13 mouse cellular contexts compared by ENCODE assay signal in the genomic region with DNA sequence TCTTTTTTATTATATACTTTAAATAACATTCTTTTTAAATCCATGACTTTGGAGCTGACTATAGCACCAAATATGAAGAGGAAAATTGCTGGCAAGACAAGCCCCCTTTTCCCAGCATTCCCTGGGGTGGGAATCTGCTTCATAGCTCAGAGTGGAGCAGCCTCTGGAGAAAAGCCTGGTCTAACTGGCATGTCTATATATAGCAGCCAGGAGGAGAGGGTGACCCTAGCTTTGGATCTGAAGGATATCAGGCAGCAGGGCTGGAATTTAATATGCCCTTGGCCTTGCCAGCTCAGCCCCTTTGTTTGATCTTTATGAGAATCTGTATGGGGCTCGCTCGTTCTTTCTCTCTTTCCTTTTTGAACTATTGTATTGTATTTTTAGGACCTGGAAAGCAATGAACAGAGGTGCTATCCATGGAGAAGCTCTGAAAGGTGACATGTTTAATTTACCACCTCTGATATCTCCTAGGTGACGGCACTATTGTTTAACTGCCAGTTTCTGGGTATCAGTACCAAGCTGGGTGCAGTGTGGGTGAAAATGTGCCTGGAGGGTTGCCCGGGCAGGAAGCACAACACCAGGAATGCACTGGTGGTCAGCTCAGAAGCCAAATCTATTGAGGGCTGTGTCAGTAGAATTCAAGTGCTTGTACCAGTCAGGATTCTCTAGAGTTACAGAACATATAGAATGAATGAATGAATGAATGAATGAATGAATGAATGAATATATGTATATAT. TPM values are rescaled to one million over a fixed set of nuclear protein-coding genes. Genes with fewer than 3 reads are reported as not detected.
A peak's percentile ranks its signal among the peaks of the same experiment; 100 is the strongest.
DNase-seq lines count a peak whose midpoint lies in the region; ATAC-seq and TF ChIP-seq lines count a peak whose summit lies in the region.
"Had no signal": no experiment of that assay in that cellular context is flagged by ENCODE, and none has a peak within 500 bp of the region (broad histone marks: within the 10 kb centered on the region; RNA-seq: fewer than 3 reads in every experiment).

A gene (minus strand): TSS at position 90 of the 737 bp plus-strand sequence.

- no peak for TF ChIP-seq POLR2A in heart, adult 2 months (IDR thresholded peaks at IDR 0.05; ENCODE audit: insufficient read depth, low read depth, low read length)
- TF ChIP-seq POLR2A in myocyte (IDR thresholded peaks at IDR 0.05; ENCODE audit: insufficient read length, low read depth) = no peak

- H3K27ac ChIP-seq in embryonic facial prominence, embryonic 14.5 days (replicated peaks; ENCODE audit: low read depth, low read length) = no peak within 1 kb of the TSS
- H3K27ac ChIP-seq in embryonic facial prominence, embryonic 10.5 days (replicated peaks) = no peak within 1 kb of the TSS
- H3K27ac ChIP-seq in midbrain, embryonic 15.5 days = 0 out of 2 replicates have a peak within 1 kb of the TSS, but pooled peaks have one; percentile 34
- no peak within 1 kb of the TSS for H3K27ac ChIP-seq in midbrain, embryonic 10.5 days (replicated peaks)
- H3K27ac ChIP-seq in heart, adult 2 months = peak within 1 kb of the TSS; percentile 88

- no peak for TF ChIP-seq CTCF in heart, adult 2 months (IDR thresholded peaks at IDR 0.05)

- H3K4me2 ChIP-seq in embryonic facial prominence, embryonic 14.5 days (ENCODE audit: low read depth, low read length) = no peak within 1 kb of the TSS
- no peak within 1 kb of the TSS for H3K4me2 ChIP-seq in midbrain, embryonic 15.5 days
- peak within 1 kb of the TSS; percentile 53 for H3K4me2 ChIP-seq in myocyte (ENCODE audit: low read depth)

- no peak within 1 kb of the TSS for H3ac ChIP-seq in myocyte (ENCODE audit: control insufficient read depth, insufficient read length)

- H3K79me2 ChIP-seq in heart, adult 2 months (replicated peaks; ENCODE audit: control insufficient read depth, insufficient read depth, low read length) = no peaks in the 10 kb centered on the region
- H3K79me2 ChIP-seq in myocyte (ENCODE audit: control insufficient read depth, insufficient read depth) = no peaks in the 10 kb centered on the region

- 73% methylated on average over 4 of the region's 4 CpGs for whole genome bisulfite sequencing in embryonic facial prominence, embryonic 14.5 days
- WGBS in embryonic facial prominence, embryonic 10.5 days = 89% methylated on average over 4 of the region's 4 CpGs
- WGBS in midbrain, embryonic 15.5 days = 71% methylated on average over 4 of the region's 4 CpGs
- WGBS in midbrain, embryonic 10.5 days = 88% methylated on average over 4 of the region's 4 CpGs
- 54% methylated on average over 4 of the region's 4 CpGs for WGBS in heart, adult 2 months

- intact Hi-C loops in heart, adult 2 months (cut with DNase I) = loop anchor here (5.0 kb wide), 1 partner anchor 132 kb away; no protein-coding TSS in a partner anchor

- no peaks in the 10 kb centered on the region for H3K4me1 ChIP-seq in embryonic facial prominence, embryonic 14.5 days (ENCODE audit: control insufficient read depth, insufficient read depth, low read length)
- H3K4me1 ChIP-seq in embryonic facial prominence, embryonic 10.5 days = no peaks in the 10 kb centered on the region
- H3K4me1 ChIP-seq in midbrain, embryonic 15.5 days = peaks cover 5% of the 10 kb centered on the region; the same call in 1 of the 2 replicates
- no peaks in the 10 kb centered on the region for H3K4me1 ChIP-seq in midbrain, embryonic 10.5 days
- H3K4me1 ChIP-seq in heart, adult 2 months (ENCODE audit: control insufficient read depth, insufficient read depth, low read length) = peaks cover 1% of the 10 kb centered on the region; the same call in 1 of the 2 replicates

- H3K4me3 ChIP-seq in embryonic facial prominence, embryonic 14.5 days (ENCODE audit: low read depth, low read length) = no peak within 1 kb of the TSS
- no peak within 1 kb of the TSS for H3K4me3 ChIP-seq in embryonic facial prominence, embryonic 10.5 days
- no peak within 1 kb of the TSS for H3K4me3 ChIP-seq in midbrain, embryonic 15.5 days
- H3K4me3 ChIP-seq in midbrain, embryonic 10.5 days = no peak within 1 kb of the TSS
- peak within 1 kb of the TSS; percentile 29 for H3K4me3 ChIP-seq in heart, adult 2 months
- H3K4me3 ChIP-seq in myocyte = no peak within 1 kb of the TSS

- H3K27me3 ChIP-seq in embryonic facial prominence, embryonic 14.5 days (replicated peaks; ENCODE audit: control insufficient read depth, insufficient read depth, low read length) = no peaks in the 10 kb centered on the region
- H3K27me3 ChIP-seq in embryonic facial prominence, embryonic 10.5 days (replicated peaks; ENCODE audit: low read depth, poor library complexity, severe bottlenecking) = no peaks in the 10 kb centered on the region
- H3K27me3 ChIP-seq in midbrain, embryonic 15.5 days (replicated peaks) = no peaks in the 10 kb centered on the region
- no peaks in the 10 kb centered on the region for H3K27me3 ChIP-seq in midbrain, embryonic 10.5 days (ENCODE audit: low read depth, poor library complexity, severe bottlenecking)
- no peaks in the 10 kb centered on the region for H3K27me3 ChIP-seq in heart, adult 2 months (ENCODE audit: control insufficient read depth, insufficient read depth, low read length)
- H3K27me3 ChIP-seq in myocyte (ENCODE audit: control insufficient read depth, insufficient read depth, insufficient read length) = no peaks in the 10 kb centered on the region

- DNase-seq in embryonic facial prominence, embryonic 14.5 days (ENCODE audit: low spot score) = peak; percentile 12
- DNase-seq in embryonic facial prominence, embryonic 10.5 days (ENCODE audit: low spot score) = no peak
- no peak for DNase-seq in midbrain, embryonic 10.5 days (ENCODE audit: low spot score)
- peak; percentile 48 to 76 for DNase-seq in heart, adult 2 months
- DNase-seq: kidney, postnatal 36 days; liver; thymus, postnatal 14 days had no signal

- H3K9me3 ChIP-seq in embryonic facial prominence, embryonic 14.5 days (ENCODE audit: control insufficient read depth, low read length) = no peaks in the 10 kb centered on the region
- no peaks in the 10 kb centered on the region for H3K9me3 ChIP-seq in embryonic facial prominence, embryonic 10.5 days
- H3K9me3 ChIP-seq in midbrain, embryonic 15.5 days = no peaks in the 10 kb centered on the region
- no peaks in the 10 kb centered on the region for H3K9me3 ChIP-seq in midbrain, embryonic 10.5 days (replicated peaks)

- ATAC-seq in embryonic facial prominence, embryonic 14.5 days (ENCODE audit: low read depth) = peak; percentile 53; the same call in 1 of the 2 replicates
- peak; percentile 52; the same call in 1 of the 2 replicates for ATAC-seq in midbrain, embryonic 15.5 days (replicated peaks)
- ATAC-seq in megakaryocyte-erythroid progenitor cell, adult 5-6 weeks (replicated peaks; ENCODE audit: low FRiP score, low TSS enrichment, poor library complexity, severe bottlenecking) = no peak
- no peak for ATAC-seq in frontal cortex, adult (ENCODE audit: low TSS enrichment)
- ATAC-seq: CD4-positive, CD25-positive, alpha-beta regulatory T cell, adult 4 months had no signal

- TF ChIP-seq EP300 in heart, adult 2 months (IDR thresholded peaks at IDR 0.05; ENCODE audit: insufficient read depth, low read depth, low read length) = no peak

- H3K9ac ChIP-seq in embryonic facial prominence, embryonic 14.5 days (ENCODE audit: low read depth, low read length) = no peak within 1 kb of the TSS
- H3K9ac ChIP-seq in midbrain, embryonic 15.5 days = no peak within 1 kb of the TSS
- peak within 1 kb of the TSS; percentile 51 for H3K9ac ChIP-seq in heart, adult 2 months (ENCODE audit: low read depth, low read length)

- H3K36me3 ChIP-seq in embryonic facial prominence, embryonic 14.5 days (ENCODE audit: control insufficient read depth, insufficient read depth, low read length) = no peaks in the 10 kb centered on the region
- no peaks in the 10 kb centered on the region for H3K36me3 ChIP-seq in embryonic facial prominence, embryonic 10.5 days (replicated peaks)
- no peaks in the 10 kb centered on the region for H3K36me3 ChIP-seq in midbrain, embryonic 15.5 days (replicated peaks)
- H3K36me3 ChIP-seq in midbrain, embryonic 10.5 days = no peaks in the 10 kb centered on the region
- H3K36me3 ChIP-seq in heart, adult 2 months (ENCODE audit: control insufficient read depth, insufficient read depth, low read length) = no peaks in the 10 kb centered on the region
- no peaks in the 10 kb centered on the region for H3K36me3 ChIP-seq in myocyte (ENCODE audit: control insufficient read depth, insufficient read depth)

TF ChIP-seq in myocyte, 11 proteins besides CTCF, POLR2A, EP300 and RAD21:
- no peak for TF ChIP-seq TCF3 (IDR thresholded peaks at IDR 0.05; ENCODE audit: insufficient read length, low read depth)
- TF ChIP-seq POLR2AphosphoS2 (IDR thresholded peaks at IDR 0.05; ENCODE audit: insufficient read length, low read depth) = no peak
- TF ChIP-seq CEBPB (IDR thresholded peaks at IDR 0.05; ENCODE audit: insufficient read depth, poor library complexity, severe bottlenecking) = no peak
- no peak for TF ChIP-seq SRF (IDR thresholded peaks at IDR 0.05; ENCODE audit: control insufficient read depth, insufficient read length, low read depth)
- no peak for TF ChIP-seq MAX (IDR thresholded peaks at IDR 0.05; ENCODE audit: low read depth)
- no peak for TF ChIP-seq MYOG (IDR thresholded peaks at IDR 0.05; ENCODE audit: control insufficient read depth in 1 of 3, insufficient read depth in 1 of 3, insufficient read length in 2 of 3, low read depth in 2 of 3)
- no peak for TF ChIP-seq E2F4 (IDR thresholded peaks at IDR 0.05; ENCODE audit: insufficient read depth)
- no peak for TF ChIP-seq USF1 (IDR thresholded peaks at IDR 0.05; ENCODE audit: low read depth)
- no peak for TF ChIP-seq REST (IDR thresholded peaks at IDR 0.05; ENCODE audit: insufficient read depth, insufficient read length)
- no peak for TF ChIP-seq TCF12 (IDR thresholded peaks at IDR 0.05; ENCODE audit: insufficient read depth, poor library complexity, severe bottlenecking)
- TF ChIP-seq MYOD1 (IDR thresholded peaks at IDR 0.05; ENCODE audit: control insufficient read depth in 1 of 3, insufficient read length in 2 of 3, low read depth in 2 of 3) = no peak

RNA-seq across cellular contexts. Expression of the gene that starts here (rescaled TPM):
- polyA plus RNA-seq in embryonic facial prominence, embryonic 14.5 days (2014; fragmentation: Nextera tagmentation; extraction: Ambion mirVana) = 0.61 TPM in 1 of 2 replicates, not detected in the other
- polyA plus RNA-seq in embryonic facial prominence, embryonic 10.5 days (2016; fragmentation: Nextera tagmentation; extraction: Ambion mirVana) = not detected in 2 replicates
- not detected in 2 replicates for polyA plus RNA-seq in midbrain, embryonic 15.5 days (2015; fragmentation: Nextera tagmentation; extraction: Ambion mirVana)
- polyA plus RNA-seq in midbrain, embryonic 10.5 days (2016; fragmentation: Nextera tagmentation; extraction: Ambion mirVana) = not detected in 2 replicates
- total RNA-seq in heart, adult 2 months (2021) = 1 to 10 TPM; 9.1 to 9.2 TPM
- polyA plus RNA-seq in heart, adult 2 months (2012; rRNA removed) = 1.9 and 4.7 TPM in 2 replicates
- polyA plus RNA-seq in myocyte (2012; fragmentation: generic; extraction: Trizol) = 0.20 TPM
- not detected in 2 replicates for total RNA-seq in megakaryocyte-erythroid progenitor cell, adult 5-6 weeks (2014; fragmentation: Nextera tagmentation)
- total RNA-seq in megakaryocyte-erythroid progenitor cell, adult 5-6 weeks (2017) = not detected in 2 replicates
- polyA plus RNA-seq: CD4-positive, CD25-positive, alpha-beta regulatory T cell, adult 4 months; frontal cortex, adult 2 months had no signal

Comparison
In these comparisons a context has a peak if more than half of its experiments do, and no peak if none do; other contexts are left out.
1. RNA of the gene that starts here (total RNA-seq): 9.1 to 9.2 TPM in heart, adult 2 months; not detected in megakaryocyte-erythroid progenitor cell, adult 5-6 weeks; every median in the first group is over 10 times any median in the second.
2. Peak in DNase-seq and ATAC-seq in embryonic facial prominence, embryonic 14.5 days; RNA of the gene not detected or under 1 TPM.
3. Peak in ATAC-seq and H3K27ac ChIP-seq in midbrain, embryonic 15.5 days; RNA of the gene not detected or under 1 TPM.
4. DNase-seq: peak in heart, adult 2 months (2 of 2); none in embryonic facial prominence, embryonic 10.5 days (single experiment) and midbrain, embryonic 10.5 days (single experiment).